In the genomic region with DNA sequence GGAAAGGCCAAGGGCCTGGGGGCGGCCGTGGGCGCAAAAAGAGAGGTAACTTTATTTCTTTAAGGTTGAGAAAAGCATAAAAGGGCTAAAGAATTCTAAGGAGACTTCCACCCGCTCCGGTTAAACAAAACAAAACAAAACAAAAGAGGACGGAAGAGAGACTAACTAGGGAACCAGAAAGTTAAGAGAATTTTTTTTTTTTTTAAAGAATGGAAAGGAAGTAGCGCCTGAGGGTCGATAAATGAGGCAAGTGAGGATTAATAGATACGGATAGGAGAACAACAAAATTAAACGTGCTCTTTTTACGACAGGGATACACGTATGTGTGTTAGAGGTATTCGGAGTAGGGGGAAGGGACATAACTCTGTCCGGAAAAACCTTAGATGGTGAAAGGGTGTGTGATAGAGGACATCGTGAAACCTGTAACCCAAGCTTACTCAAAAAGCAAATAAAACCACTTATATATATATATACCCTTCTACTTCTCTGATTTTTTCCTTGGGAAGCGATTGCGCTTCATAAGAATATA, we compare ENCODE assay signal across 8 mouse cellular contexts. TPM values are rescaled to one million over a fixed set of nuclear protein-coding genes. Genes with fewer than 3 reads are reported as not detected.
DNase-seq lines count a peak whose midpoint lies in the region; ATAC-seq and TF ChIP-seq lines count a peak whose summit lies in the region.

No protein-coding gene starts in this region.

- H3K27me3 ChIP-seq in lung, embryonic 14.5 days (ENCODE audit: insufficient read depth, low read length): no peaks in the 10 kb centered on the region
- H3K27me3 ChIP-seq in embryonic facial prominence, embryonic 11.5 days (ENCODE audit: control insufficient read depth, insufficient read depth, low read length): no peaks in the 10 kb centered on the region
- no peaks in the 10 kb centered on the region for H3K27me3 ChIP-seq in intestine, embryonic 16.5 days (replicated peaks; ENCODE audit: control insufficient read depth, insufficient read depth, low read length)

- ATAC-seq in lung, embryonic 14.5 days (ENCODE audit: insufficient read depth): no peak
- no peak for ATAC-seq in embryonic facial prominence, embryonic 11.5 days (replicated peaks; ENCODE audit: insufficient number of reproducible peaks, low FRiP score, low TSS enrichment, low read depth)
- no peak for ATAC-seq in intestine, embryonic 16.5 days

- intact Hi-C loops in left cerebral cortex, postnatal 4 days (cut with DNase I): no loop called here

- H3K4me3 ChIP-seq in lung, embryonic 14.5 days (ENCODE audit: low read depth, low read length): peak overlapping the region; percentile 60
- peak overlapping the region; percentile 74 for H3K4me3 ChIP-seq in embryonic facial prominence, embryonic 11.5 days (ENCODE audit: low read depth, low read length)
- peak overlapping the region; percentile 72 for H3K4me3 ChIP-seq in intestine, embryonic 16.5 days (ENCODE audit: low read length)

- H3K4me2 ChIP-seq in lung, embryonic 14.5 days: peak overlapping the region; percentile 64
- H3K4me2 ChIP-seq in embryonic facial prominence, embryonic 11.5 days (ENCODE audit: low read depth, low read length): peak overlapping the region; percentile 41
- H3K4me2 ChIP-seq in intestine, embryonic 16.5 days (ENCODE audit: low read depth, low read length): peak overlapping the region; percentile 57

- peak overlapping the region; percentile 62 for H3K9ac ChIP-seq in lung, embryonic 14.5 days
- peak overlapping the region; percentile 82 for H3K9ac ChIP-seq in embryonic facial prominence, embryonic 11.5 days (replicated peaks; ENCODE audit: low read length)
- H3K9ac ChIP-seq in intestine, embryonic 16.5 days (ENCODE audit: low read depth, low read length): peak overlapping the region; percentile 67

- H3K27ac ChIP-seq in lung, embryonic 14.5 days (ENCODE audit: low read depth): peak overlapping the region; percentile 55; the same call in 1 of the 2 replicates
- H3K27ac ChIP-seq in embryonic facial prominence, embryonic 11.5 days (replicated peaks; ENCODE audit: low read depth, low read length): peak overlapping the region; percentile 62; the same call in 1 of the 2 replicates
- H3K27ac ChIP-seq in intestine, embryonic 16.5 days (ENCODE audit: low read length): peak overlapping the region; percentile 77

- H3K4me1 ChIP-seq in lung, embryonic 14.5 days (ENCODE audit: insufficient read depth): 0 out of 2 replicates have a peak, but pooled peaks cover 3% of the 10 kb centered on the region
- no peaks in the 10 kb centered on the region for H3K4me1 ChIP-seq in embryonic facial prominence, embryonic 11.5 days (ENCODE audit: control insufficient read depth, insufficient read depth, low read length)
- peaks cover 8% of the 10 kb centered on the region for H3K4me1 ChIP-seq in intestine, embryonic 16.5 days (ENCODE audit: control insufficient read depth, insufficient read depth, low read length)

- no peak for DNase-seq in lung, embryonic 14.5 days
- DNase-seq in lung, postnatal 4 days: no peak
- peak; percentile 50 for DNase-seq in embryonic facial prominence, embryonic 11.5 days (ENCODE audit: low spot score)
- DNase-seq in naive thymus-derived CD4-positive, alpha-beta T cell, adult 2 months (ENCODE audit: low read depth): peak; percentile 62
- DNase-seq in adrenal gland, postnatal 4 days (ENCODE audit: low spot score in 2 of 2): no peak
- DNase-seq in left cerebral cortex, postnatal 4 days: no peak
- DNase-seq in gastrocnemius, adult 18-20 months (ENCODE audit: low spot score): no peak

- peaks cover 25% of the 10 kb centered on the region for H3K36me3 ChIP-seq in lung, embryonic 14.5 days (ENCODE audit: insufficient read depth)
- H3K36me3 ChIP-seq in embryonic facial prominence, embryonic 11.5 days (replicated peaks; ENCODE audit: control insufficient read depth, insufficient read depth, low read depth, low read length): no peaks in the 10 kb centered on the region; the same call in none of the 2 replicates
- H3K36me3 ChIP-seq in intestine, embryonic 16.5 days (ENCODE audit: control insufficient read depth, insufficient read depth, low read length): no peaks in the 10 kb centered on the region

- H3K9me3 ChIP-seq in lung, embryonic 14.5 days (ENCODE audit: low read depth, low read length): no peaks in the 10 kb centered on the region
- H3K9me3 ChIP-seq in embryonic facial prominence, embryonic 11.5 days (replicated peaks; ENCODE audit: control insufficient read depth, low read length): no peaks in the 10 kb centered on the region
- H3K9me3 ChIP-seq in intestine, embryonic 16.5 days (ENCODE audit: control insufficient read depth, low read length): no peaks in the 10 kb centered on the region

- 6% methylated on average over 17 of the region's 17 CpGs for WGBS in lung, embryonic 14.5 days
- 9% methylated on average over 17 of the region's 17 CpGs for WGBS in embryonic facial prominence, embryonic 11.5 days
- WGBS in intestine, embryonic 16.5 days: 6% methylated on average over 17 of the region's 17 CpGs

- no peak for TF ChIP-seq CTCF in lung, embryonic 14.5 days (IDR thresholded peaks at IDR 0.05; ENCODE audit: low read depth)

RNA-seq across cellular contexts. Expression of gene Ppme1, which starts 0.4 kb away (rescaled TPM):
- polyA plus RNA-seq in lung, embryonic 14.5 days (2014; fragmentation: Nextera tagmentation; extraction: Ambion mirVana): 60.3 and 68.3 TPM in 2 replicates
- 68.9 and 69.9 TPM in 2 replicates for polyA plus RNA-seq in embryonic facial prominence, embryonic 11.5 days (2014; fragmentation: Nextera tagmentation; extraction: Ambion mirVana)
- 47.0 and 52.4 TPM in 2 replicates for polyA plus RNA-seq in intestine, embryonic 16.5 days (2015; fragmentation: Nextera tagmentation; extraction: Ambion mirVana)
- 10 to 100 TPM; 46.5 to 48.8 TPM for total RNA-seq in adrenal gland, postnatal 4 days (2021)
- 100 to 1,000 TPM; 103 to 108 TPM for total RNA-seq in left cerebral cortex, postnatal 4 days (2021)
- 10 to 100 TPM; 22.6 to 24.6 TPM for total RNA-seq in gastrocnemius, adult 18-20 months (2021)

RNA-seq across cellular contexts. Expression of gene C2cd3, which starts 0.5 kb away (rescaled TPM):
- 29.6 and 31.9 TPM in 2 replicates for polyA plus RNA-seq in lung, embryonic 14.5 days (2014; fragmentation: Nextera tagmentation; extraction: Ambion mirVana)
- 32.4 and 32.8 TPM in 2 replicates for polyA plus RNA-seq in embryonic facial prominence, embryonic 11.5 days (2014; fragmentation: Nextera tagmentation; extraction: Ambion mirVana)
- 11.6 and 12.1 TPM in 2 replicates for polyA plus RNA-seq in intestine, embryonic 16.5 days (2015; fragmentation: Nextera tagmentation; extraction: Ambion mirVana)
- 10 to 100 TPM; 22.1 to 26.2 TPM for total RNA-seq in adrenal gland, postnatal 4 days (2021)
- total RNA-seq in left cerebral cortex, postnatal 4 days (2021): 10 to 100 TPM; 19.2 to 22.8 TPM
- total RNA-seq in gastrocnemius, adult 18-20 months (2021): 1 to 10 TPM; 5.5 to 6.1 TPM

Comparison
In these comparisons a context has a peak if more than half of its experiments do, and no peak if none do; other contexts are left out.
1. DNase-seq: peak in embryonic facial prominence, embryonic 11.5 days (single experiment) and naive thymus-derived CD4-positive, alpha-beta T cell, adult 2 months (single experiment); none in lung, embryonic 14.5 days (single experiment), lung, postnatal 4 days (0 of 2), adrenal gland, postnatal 4 days (0 of 2), left cerebral cortex, postnatal 4 days (single experiment) and gastrocnemius, adult 18-20 months (single experiment).
2. Peak in every context shown above with its lines, with median percentiles within 50 percentile points of each other: H3K27ac ChIP-seq, H3K4me2 ChIP-seq, H3K4me3 ChIP-seq and H3K9ac ChIP-seq.